Mouse (Mus musculus) E14TG2a.4 (cell line): Measurements from ENCODE around the gene Prelid3b.
A peak's percentile ranks its signal among the peaks of the same experiment; 100 is the strongest.

Experiments
- H3K27me3 ChIP-seq: 2 replicates; pipeline ENCODE4 v1.6.1; 2014; ENCODE audit warnings: low read length, control low read depth; ENCODE audit not compliant: insufficient read depth
- H3K36me3 ChIP-seq: 2 replicates; pipeline ENCODE4 v1.6.1; 2014; ENCODE audit warnings: low read length, control low read depth; ENCODE audit not compliant: insufficient read depth
- H3K4me1 ChIP-seq: replicated peaks from 2 replicates; pipeline ENCODE4 v1.6.1; 2014; ENCODE audit warnings: low read depth, low read length, control low read depth
- H3K4me3 ChIP-seq: replicated peaks from 2 replicates; pipeline ENCODE4 v1.5.1; 2014; ENCODE audit warnings: mild to moderate bottlenecking, low read length
- H3K9me3 ChIP-seq: 2 replicates; pipeline ENCODE4 v1.6.1; 2014; ENCODE audit warnings: low read length, control low read depth
- CTCF ChIP-seq: conservative IDR thresholded peaks from 2 replicates; pipeline ENCODE4 v1.5.1; 2014; ENCODE audit warnings: low read length
- NANOG ChIP-seq: IDR thresholded peaks from 2 replicates; pipeline ENCODE4 v1.6.1; 2014; ENCODE audit warnings: borderline replicate concordance, low read length, mixed read lengths
- POU5F1 ChIP-seq: IDR thresholded peaks from 2 replicates; pipeline ENCODE4 v1.6.1; 2014; ENCODE audit warnings: low read length, borderline replicate concordance

Gene Prelid3b

DNA sequence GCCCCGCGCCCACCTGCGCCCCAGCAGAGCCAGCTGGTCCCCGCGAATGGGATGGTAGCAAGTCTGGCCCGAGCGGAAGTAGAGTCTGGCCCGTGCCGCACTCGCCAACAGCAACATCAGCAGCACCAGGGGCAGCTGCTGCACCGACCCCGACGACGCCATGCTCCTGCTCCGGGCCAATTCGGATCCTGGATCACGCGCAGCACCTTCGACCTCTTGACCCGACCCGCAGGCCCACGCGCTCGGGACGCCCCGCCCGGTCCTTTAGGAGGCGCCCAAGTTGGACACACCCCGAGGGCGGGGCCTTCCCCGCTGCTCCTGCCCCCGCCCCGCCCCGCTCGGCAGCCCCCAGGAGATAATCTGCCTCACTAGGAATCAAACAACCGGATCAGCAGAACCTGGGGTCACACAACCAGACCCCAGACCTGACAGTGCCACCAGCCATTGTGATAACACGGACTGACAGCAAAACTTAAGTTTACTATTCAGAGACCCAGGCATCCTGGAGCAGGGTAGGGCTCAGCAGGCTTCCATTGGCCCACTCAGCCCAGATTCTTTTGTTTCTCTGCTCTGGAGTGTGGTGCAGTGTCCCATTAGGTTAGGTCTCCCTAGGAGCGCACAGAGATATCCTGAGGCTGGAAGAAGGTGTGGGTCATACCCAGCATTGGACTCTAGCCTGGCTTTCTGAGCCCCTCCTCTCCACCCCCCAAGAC lies 34.0 kb downstream of the Prelid3b start, which contains the start of gene Ctsz:
Gene Ctsz, minus strand, starts transcription at position 303 of the 713 bp plus-strand sequence.
- peaks cover 30% of the 10 kb centered on the region for H3K36me3 ChIP-seq
- peaks cover 60% of the 10 kb centered on the region for H3K4me1 ChIP-seq
- TF ChIP-seq NANOG (no peak), CTCF (no peak), POU5F1 (no peak)

DNA sequence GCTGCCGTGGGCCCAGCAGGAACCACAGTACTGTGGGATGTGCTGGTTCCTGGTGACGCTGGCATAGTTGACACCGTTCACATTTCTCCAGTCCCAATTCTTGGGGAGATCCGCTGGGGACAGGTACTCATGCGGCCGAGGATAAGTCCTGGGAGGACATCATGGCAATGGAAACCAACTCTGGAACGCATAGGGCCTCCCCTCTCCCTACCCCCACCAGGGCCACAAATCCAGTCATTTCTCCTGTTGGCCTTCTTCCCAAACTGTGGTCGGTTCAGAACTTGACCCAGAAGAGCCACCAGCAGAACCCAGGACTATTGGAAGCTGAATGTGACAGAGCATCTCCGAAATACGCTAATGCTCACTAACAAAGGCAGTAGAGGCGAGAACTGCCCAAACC lies 34.7 kb downstream of the Prelid3b start:
- Histone ChIP-seq H3K27me3 (peaks cover 3% of the 10 kb centered on the region; the same call in 1 of the 2 replicates), H3K4me3 (peak overlapping the region; percentile 79), H3K4me1 (peaks cover 68% of the 10 kb centered on the region), H3K36me3 (peaks cover 36% of the 10 kb centered on the region), H3K9me3 (no peaks in the 10 kb centered on the region)
- no peak for TF ChIP-seq CTCF

More for the DNA sequence above, 34.0 kb downstream of the Prelid3b start, which contains the start of gene Ctsz:
- H3K9me3 ChIP-seq = no peaks in the 10 kb centered on the region
- peak within 1 kb of the TSS; percentile 79 for H3K4me3 ChIP-seq
- H3K27me3 ChIP-seq = peaks cover 8% of the 10 kb centered on the region

DNA sequence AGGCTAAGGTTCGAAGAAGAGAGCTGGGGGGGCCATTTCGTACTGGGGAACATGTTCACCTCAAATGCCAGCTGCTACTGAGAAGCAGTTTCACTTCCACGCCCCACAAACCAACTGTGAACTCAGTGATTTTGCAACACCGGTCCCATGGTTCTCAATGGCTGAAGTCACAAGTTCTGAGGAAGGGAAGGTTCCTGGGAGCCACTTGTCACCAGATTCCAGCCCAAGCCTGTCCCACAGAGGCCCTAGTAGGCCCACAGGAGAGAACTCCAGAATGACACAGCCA lies 35.2 kb downstream of the Prelid3b start:
- H3K4me1 ChIP-seq = peaks cover 70% of the 10 kb centered on the region
- H3K4me3 ChIP-seq = peak overlapping the region; percentile 79
- TF ChIP-seq CTCF (no peak), POU5F1 (no peak), NANOG (no peak)
- H3K9me3 ChIP-seq = no peaks in the 10 kb centered on the region
- no peaks in the 10 kb centered on the region for H3K27me3 ChIP-seq
- H3K36me3 ChIP-seq = peaks cover 42% of the 10 kb centered on the region

DNA sequence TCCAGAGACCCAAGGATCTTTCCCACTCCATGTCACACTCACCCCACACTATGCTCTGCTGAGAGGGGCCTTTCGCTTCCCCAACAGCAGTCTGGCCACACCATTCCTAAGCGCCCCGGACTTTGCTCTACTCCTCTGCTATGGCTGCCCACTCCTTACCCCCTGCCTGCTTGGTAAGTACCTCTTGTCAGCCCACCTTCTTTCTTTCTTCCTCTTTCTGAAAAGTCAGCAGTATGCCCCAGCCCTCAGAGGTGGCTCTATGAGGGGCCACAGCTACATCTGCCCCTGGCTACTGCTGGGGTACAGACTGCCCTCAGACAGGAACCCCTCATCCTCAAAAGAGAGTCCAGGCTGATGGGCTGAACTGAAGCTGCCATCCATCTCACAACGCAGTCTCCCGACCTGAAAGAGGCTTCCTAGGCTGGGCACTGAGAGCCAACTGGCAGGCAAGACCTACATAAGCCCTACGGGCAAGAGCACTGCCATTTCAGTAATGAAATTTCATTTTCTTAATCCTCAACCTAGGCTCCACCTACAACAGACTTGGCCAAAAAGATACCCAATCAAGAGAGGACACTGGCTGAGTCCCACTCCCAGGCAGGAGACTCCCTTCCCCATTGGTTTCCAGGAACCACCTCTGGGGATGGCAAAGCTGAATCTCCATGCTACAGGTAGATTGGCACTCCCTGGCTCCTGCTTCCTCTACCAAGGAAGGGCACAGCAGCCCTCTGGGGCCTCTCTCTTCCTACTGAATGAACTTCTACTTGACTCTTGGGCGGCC lies 35.8 kb downstream of the Prelid3b start:
- H3K9me3 ChIP-seq = no peaks in the 10 kb centered on the region
- H3K4me3 ChIP-seq = no peak overlapping the region
- peaks cover 46% of the 10 kb centered on the region for H3K36me3 ChIP-seq
- H3K27me3 ChIP-seq = no peaks in the 10 kb centered on the region
- TF ChIP-seq CTCF (no peak), POU5F1 (no peak), NANOG (no peak)
- peaks cover 70% of the 10 kb centered on the region for H3K4me1 ChIP-seq

DNA sequence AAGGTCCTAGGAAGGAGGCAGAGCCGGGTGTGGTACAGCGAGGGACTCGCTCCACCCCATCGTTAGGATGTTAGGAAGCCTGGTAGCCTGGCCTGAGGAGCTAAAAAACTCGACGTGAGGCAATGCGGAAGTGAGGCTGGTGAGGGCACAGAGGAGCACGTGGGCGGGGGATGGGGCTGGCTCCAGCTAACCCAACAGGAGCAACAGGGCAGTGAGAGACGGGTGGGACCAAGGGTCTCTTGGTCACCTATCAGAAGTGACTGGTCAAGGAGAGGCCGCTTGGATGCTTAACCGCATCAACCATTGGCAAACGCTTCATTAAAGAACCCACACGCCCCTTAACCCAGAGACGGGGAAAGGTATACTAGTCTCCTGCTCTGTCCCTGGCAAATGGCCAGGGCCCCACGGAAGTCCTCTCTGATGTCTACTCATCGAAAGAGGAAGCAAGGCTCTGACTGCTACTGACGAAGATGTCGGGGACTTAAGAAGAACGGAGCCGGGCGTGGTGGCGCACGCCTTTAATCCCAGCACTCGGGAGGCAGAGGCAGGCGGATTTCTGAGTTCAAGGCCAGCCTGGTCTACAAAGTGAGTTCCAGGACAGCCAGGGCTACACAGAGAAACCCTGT lies 36.7 kb downstream of the Prelid3b start:
- TF ChIP-seq POU5F1 = no peak
- TF ChIP-seq NANOG = no peak
- TF ChIP-seq CTCF = no peak
- H3K27me3 ChIP-seq = no peaks in the 10 kb centered on the region
- peaks cover 53% of the 10 kb centered on the region for H3K36me3 ChIP-seq
- peaks cover 70% of the 10 kb centered on the region for H3K4me1 ChIP-seq
- no peaks in the 10 kb centered on the region for H3K9me3 ChIP-seq
- no peak overlapping the region for H3K4me3 ChIP-seq

DNA sequence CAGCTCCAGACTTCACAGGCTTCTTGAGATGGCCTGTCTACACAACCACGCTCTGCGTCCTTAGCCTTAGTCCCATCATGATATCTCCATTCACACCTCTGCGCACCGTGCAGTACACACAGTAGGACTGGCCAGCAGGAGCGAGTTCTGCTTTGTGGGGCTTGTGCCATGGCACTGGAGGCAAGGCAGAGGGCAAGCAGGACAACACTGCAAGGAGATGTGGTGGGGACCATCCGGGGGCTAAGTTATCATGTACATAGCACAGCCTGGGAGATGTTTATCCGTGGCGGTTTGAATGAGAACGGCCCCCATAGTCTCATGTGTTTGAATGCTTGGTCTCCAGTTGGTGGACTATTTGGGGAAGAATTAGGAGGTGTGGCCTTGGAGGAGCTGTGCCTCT lies 37.9 kb downstream of the Prelid3b start:
- no peak overlapping the region for H3K4me3 ChIP-seq
- TF ChIP-seq NANOG (no peak), CTCF (no peak), POU5F1 (no peak)
- peaks cover 69% of the 10 kb centered on the region for H3K4me1 ChIP-seq
- H3K27me3 ChIP-seq = no peaks in the 10 kb centered on the region
- no peaks in the 10 kb centered on the region for H3K9me3 ChIP-seq
- H3K36me3 ChIP-seq = peaks cover 64% of the 10 kb centered on the region

DNA sequence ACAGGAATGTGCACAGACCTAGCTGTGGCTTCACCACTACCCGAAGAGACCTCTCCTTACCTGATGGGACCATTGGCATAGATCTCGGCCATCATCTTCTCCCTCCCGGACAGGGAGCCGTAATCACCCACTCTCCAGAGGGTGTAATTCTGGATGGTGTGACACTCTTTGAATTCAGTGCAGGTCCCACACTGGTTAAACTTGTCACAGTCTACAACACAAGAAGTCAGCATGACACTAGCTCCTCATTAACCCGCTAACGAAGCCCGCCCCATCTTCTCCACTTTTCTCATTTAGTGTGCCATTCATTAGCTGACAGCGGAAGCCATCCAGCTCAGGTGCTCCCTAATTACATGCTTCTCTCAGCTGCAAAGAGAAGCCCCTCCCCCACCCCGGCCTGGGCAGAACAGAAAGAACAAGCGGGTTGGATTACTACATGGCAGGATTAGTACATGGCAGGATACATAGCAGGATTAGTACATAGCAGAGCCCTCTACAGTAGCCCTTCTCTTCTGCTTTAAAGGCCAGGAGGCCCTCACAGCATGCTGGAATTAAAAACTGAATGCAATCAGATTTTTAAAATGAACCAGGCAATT lies 43.8 kb downstream of the Prelid3b start:
- TF ChIP-seq CTCF (no peak), NANOG (no peak), POU5F1 (no peak)
- Histone ChIP-seq H3K36me3 (peaks cover 90% of the 10 kb centered on the region), H3K4me3 (no peak overlapping the region), H3K4me1 (peaks cover 22% of the 10 kb centered on the region), H3K9me3 (no peaks in the 10 kb centered on the region), H3K27me3 (no peaks in the 10 kb centered on the region)
